Comparison of ENCODE assay signal across 18 mouse cellular contexts in the genomic region with DNA sequence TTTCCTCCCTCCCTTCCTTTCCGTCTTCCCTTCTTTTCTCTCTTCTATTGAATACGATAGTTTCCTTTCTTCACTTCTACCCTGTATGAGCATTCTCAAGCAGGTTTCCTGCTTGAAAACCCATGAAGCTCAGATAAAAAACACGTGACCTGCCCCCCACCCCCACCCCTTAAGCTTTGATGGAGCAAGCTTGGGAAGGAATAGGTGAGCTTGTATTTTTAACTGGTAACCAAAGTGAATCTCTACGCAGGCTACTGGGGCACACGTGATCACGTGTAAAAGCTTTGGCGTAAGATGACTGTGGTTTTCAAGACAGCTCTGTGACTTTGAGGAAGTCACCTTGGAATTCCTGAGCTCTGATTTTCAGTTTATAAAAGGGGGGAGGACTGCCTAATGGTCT.
DNase-seq lines count a peak whose midpoint lies in the region; ATAC-seq and TF ChIP-seq lines count a peak whose summit lies in the region.
"Had no signal": no experiment of that assay in that cellular context is flagged by ENCODE, and none has a peak within 500 bp of the region (broad histone marks: within the 10 kb centered on the region; RNA-seq: fewer than 3 reads in every experiment).

No protein-coding gene starts in this region.

- H3K36me3 ChIP-seq in embryonic facial prominence, embryonic 13.5 days, result no peaks in the 10 kb centered on the region
- no peaks in the 10 kb centered on the region for H3K36me3 ChIP-seq in embryonic facial prominence, embryonic 10.5 days (replicated peaks)
- H3K36me3 ChIP-seq in thymus, adult 2 months (ENCODE audit: control insufficient read depth, insufficient read depth, low read length), result no peaks in the 10 kb centered on the region
- H3K36me3 ChIP-seq in limb, embryonic 10.5 days, result no peaks in the 10 kb centered on the region
- H3K36me3 ChIP-seq in kidney, embryonic 16.5 days (ENCODE audit: insufficient read depth, low read length), result no peaks in the 10 kb centered on the region
- H3K36me3 ChIP-seq: embryonic facial prominence, embryonic 15.5 days; midbrain, embryonic 15.5 days had no signal

- H3K4me1 ChIP-seq in embryonic facial prominence, embryonic 13.5 days, result peaks cover 9% of the 10 kb centered on the region; the same call in 1 of the 2 replicates
- 0 out of 2 replicates have a peak, but pooled peaks cover 12% of the 10 kb centered on the region for H3K4me1 ChIP-seq in embryonic facial prominence, embryonic 10.5 days
- H3K4me1 ChIP-seq in thymus, adult 2 months (replicated peaks; ENCODE audit: control insufficient read depth, insufficient read depth, low read length), result peaks cover 16% of the 10 kb centered on the region
- H3K4me1 ChIP-seq in limb, embryonic 10.5 days, result peaks cover 13% of the 10 kb centered on the region
- H3K4me1 ChIP-seq in kidney, embryonic 16.5 days (ENCODE audit: insufficient read depth, low read length), result no peaks in the 10 kb centered on the region
- H3K4me1 ChIP-seq: midbrain, embryonic 15.5 days had no signal

- no peak overlapping the region for H3K4me3 ChIP-seq in embryonic facial prominence, embryonic 13.5 days
- no peak overlapping the region for H3K4me3 ChIP-seq in embryonic facial prominence, embryonic 10.5 days
- H3K4me3 ChIP-seq in thymus, adult 2 months (ENCODE audit: control insufficient read depth, insufficient read depth, low read length), result peak overlapping the region; percentile 57
- H3K4me3 ChIP-seq in limb, embryonic 10.5 days, result no peak overlapping the region
- no peak overlapping the region for H3K4me3 ChIP-seq in kidney, embryonic 16.5 days (ENCODE audit: low read length)
- H3K4me3 ChIP-seq: embryonic facial prominence, embryonic 15.5 days; heart, adult 2 months; midbrain, embryonic 15.5 days; myocyte had no signal

- TF ChIP-seq POLR2A in thymus, adult 2 months (IDR thresholded peaks at IDR 0.05; ENCODE audit: control insufficient read depth, extremely low read depth, insufficient read depth, low read length, poor library complexity), result no peak

- no peaks in the 10 kb centered on the region for H3K9me3 ChIP-seq in embryonic facial prominence, embryonic 13.5 days
- no peaks in the 10 kb centered on the region for H3K9me3 ChIP-seq in embryonic facial prominence, embryonic 10.5 days
- H3K9me3 ChIP-seq in limb, embryonic 10.5 days (replicated peaks), result no peaks in the 10 kb centered on the region
- no peaks in the 10 kb centered on the region for H3K9me3 ChIP-seq in kidney, embryonic 16.5 days (ENCODE audit: low read length)
- H3K9me3 ChIP-seq: embryonic facial prominence, embryonic 15.5 days; midbrain, embryonic 15.5 days had no signal

- DNase-seq in embryonic facial prominence, embryonic 10.5 days (ENCODE audit: low spot score), result no peak
- DNase-seq in thymus, adult 2 months, result peak; percentile 40
- no peak for DNase-seq in thymus, postnatal 25 days
- DNase-seq in limb, embryonic 10.5 days (ENCODE audit: low spot score), result no peak
- peak; percentile 25 to 45 for DNase-seq in thymus, postnatal 36 days
- DNase-seq in right cerebral cortex, postnatal 4 days, result no peak
- DNase-seq: adrenal gland, adult 8-10 months; forebrain, postnatal 0 days; heart, adult 2 months; kidney, adult 18-20 months; right cerebral cortex, postnatal 14 days had no signal

- H3K4me2 ChIP-seq in embryonic facial prominence, embryonic 13.5 days, result peak overlapping the region; percentile 22
- no peak overlapping the region for H3K4me2 ChIP-seq in kidney, embryonic 16.5 days (replicated peaks; ENCODE audit: low read depth, low read length)
- H3K4me2 ChIP-seq: embryonic facial prominence, embryonic 15.5 days; liver, embryonic 11.5 days; midbrain, embryonic 15.5 days had no signal

- H3K9ac ChIP-seq in embryonic facial prominence, embryonic 13.5 days, result no peak overlapping the region
- H3K9ac ChIP-seq in kidney, embryonic 16.5 days (replicated peaks; ENCODE audit: low read length), result no peak overlapping the region
- H3K9ac ChIP-seq: embryonic facial prominence, embryonic 15.5 days; forebrain, postnatal 0 days; midbrain, embryonic 15.5 days had no signal

- 83% methylated on average over 7 of the region's 7 CpGs for WGBS in embryonic facial prominence, embryonic 13.5 days
- 92% methylated on average over 7 of the region's 7 CpGs for WGBS in embryonic facial prominence, embryonic 10.5 days
- 24% methylated on average over 7 of the region's 7 CpGs for WGBS in thymus, adult 2 months
- WGBS in limb, embryonic 10.5 days, result 87% methylated on average over 7 of the region's 7 CpGs
- WGBS in kidney, embryonic 16.5 days, result 88% methylated on average over 7 of the region's 7 CpGs

- H3K27me3 ChIP-seq in embryonic facial prominence, embryonic 13.5 days, result no peaks in the 10 kb centered on the region
- H3K27me3 ChIP-seq in embryonic facial prominence, embryonic 10.5 days (replicated peaks; ENCODE audit: low read depth, poor library complexity, severe bottlenecking), result no peaks in the 10 kb centered on the region
- H3K27me3 ChIP-seq in thymus, adult 2 months (ENCODE audit: control insufficient read depth, insufficient read depth, low read length), result no peaks in the 10 kb centered on the region
- H3K27me3 ChIP-seq in limb, embryonic 10.5 days (ENCODE audit: low read depth, poor library complexity, severe bottlenecking), result no peaks in the 10 kb centered on the region
- no peaks in the 10 kb centered on the region for H3K27me3 ChIP-seq in kidney, embryonic 16.5 days (ENCODE audit: insufficient read depth, low read length)
- H3K27me3 ChIP-seq: embryonic facial prominence, embryonic 15.5 days; midbrain, embryonic 15.5 days had no signal

- H3K27ac ChIP-seq in embryonic facial prominence, embryonic 13.5 days, result peak overlapping the region; percentile 7; the same call in 1 of the 2 replicates
- H3K27ac ChIP-seq in embryonic facial prominence, embryonic 10.5 days (replicated peaks), result no peak overlapping the region
- peak overlapping the region; percentile 99 for H3K27ac ChIP-seq in thymus, adult 2 months (ENCODE audit: control insufficient read depth, insufficient read depth, low read length)
- peak overlapping the region; percentile 30; the same call in 1 of the 2 replicates for H3K27ac ChIP-seq in limb, embryonic 10.5 days
- H3K27ac ChIP-seq in kidney, embryonic 16.5 days (ENCODE audit: low read length), result no peak overlapping the region
- H3K27ac ChIP-seq: embryonic facial prominence, embryonic 15.5 days; heart, adult 2 months; hindbrain, postnatal 0 days; midbrain, embryonic 15.5 days had no signal

- no peak for TF ChIP-seq CTCF in thymus, adult 2 months (IDR thresholded peaks at IDR 0.05; ENCODE audit: borderline replicate concordance, control insufficient read depth, extremely low read depth, insufficient read depth, low read length, poor library complexity)

- ATAC-seq in embryonic facial prominence, embryonic 13.5 days (ENCODE audit: insufficient number of reproducible peaks, insufficient read depth, low FRiP score, low TSS enrichment, low read depth), result no peak
- ATAC-seq in kidney, embryonic 16.5 days (ENCODE audit: low FRiP score, low TSS enrichment), result no peak
- ATAC-seq: forebrain, postnatal 0 days; hindbrain, postnatal 0 days; midbrain, embryonic 15.5 days had no signal

Comparison
In these comparisons a context has a peak if more than half of its experiments do, and no peak if none do; other contexts are left out.
1. H3K27ac ChIP-seq: peak in embryonic facial prominence, embryonic 13.5 days (single experiment), thymus, adult 2 months (single experiment) and limb, embryonic 10.5 days (single experiment); none in embryonic facial prominence, embryonic 10.5 days (single experiment) and kidney, embryonic 16.5 days (single experiment).
2. DNase-seq: peak in thymus, adult 2 months (single experiment) and thymus, postnatal 36 days (2 of 2); none in embryonic facial prominence, embryonic 10.5 days (single experiment), thymus, postnatal 25 days (single experiment), limb, embryonic 10.5 days (single experiment) and right cerebral cortex, postnatal 4 days (single experiment).